Mouse (Mus musculus) CD8-positive naive resting alpha-beta T cell, adult 2 months (primary cell): ENCODE data around the gene Ubash3a.
A peak's percentile ranks its signal among the peaks of the same experiment; 100 is the strongest.
"Not testable (repeated sequence)": the region's sequence is repeated elsewhere in the genome, so short reads cannot be mapped to it uniquely, and the experiment has no call there.

Experiments
- DNase-seq, 2 experiments: peaks; one replicate each; pipeline ENCODE4 v3.0.0; 2022; ENCODE audit warnings: low read depth in 2 of 2, low spot score in 2 of 2

Gene Ubash3a

GRCm38 (mm10) chr17:31259825-31260224, 52.2 kb downstream of the Ubash3a start:
- no peak for DNase-seq

DNA sequence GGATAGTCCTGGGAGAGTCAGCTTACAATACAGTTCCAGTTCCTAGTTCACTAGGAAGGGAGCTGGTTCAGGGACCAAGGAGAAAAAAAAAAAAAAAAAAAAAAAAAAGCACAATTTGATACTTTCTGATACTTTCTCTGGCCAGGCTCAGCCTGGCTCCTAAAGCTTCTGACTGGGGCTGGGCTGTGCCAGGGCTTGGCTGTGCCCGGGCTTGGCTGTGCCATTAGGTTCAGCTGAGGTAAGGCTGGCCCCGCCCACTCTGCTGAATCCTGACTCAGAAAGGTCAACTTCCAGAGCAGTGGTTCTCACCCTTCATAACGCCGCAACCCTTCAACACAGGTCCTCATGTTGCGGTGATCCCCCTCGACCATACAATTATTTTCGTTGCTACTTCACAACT, 52.8 kb downstream of the Ubash3a start:
- DNase-seq = no peak

DNA sequence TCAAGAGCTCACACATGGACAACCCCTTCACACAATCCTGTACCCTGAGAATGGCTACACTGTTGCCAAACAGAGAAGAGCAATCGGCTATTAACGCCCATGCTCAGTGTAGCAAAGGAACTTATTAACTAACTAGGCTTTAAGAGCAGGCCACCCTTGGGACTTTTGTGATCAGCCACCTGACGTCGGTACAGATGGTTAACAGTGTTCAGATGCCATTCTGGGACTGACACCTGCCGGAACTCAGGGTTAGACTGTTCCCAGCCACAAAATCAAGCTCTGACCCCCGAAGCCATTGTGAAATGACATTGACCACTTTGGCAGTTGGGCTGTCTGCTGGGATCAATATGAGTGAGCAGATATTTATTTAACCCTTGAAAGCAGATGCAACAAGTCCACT, 53.7 kb downstream of the Ubash3a start:
- DNase-seq = no peak

- DNase-seq = no peak
These were observed 55.0 kb downstream of the Ubash3a start for GRCm38 (mm10) chr17:31262715-31263114.

DNA sequence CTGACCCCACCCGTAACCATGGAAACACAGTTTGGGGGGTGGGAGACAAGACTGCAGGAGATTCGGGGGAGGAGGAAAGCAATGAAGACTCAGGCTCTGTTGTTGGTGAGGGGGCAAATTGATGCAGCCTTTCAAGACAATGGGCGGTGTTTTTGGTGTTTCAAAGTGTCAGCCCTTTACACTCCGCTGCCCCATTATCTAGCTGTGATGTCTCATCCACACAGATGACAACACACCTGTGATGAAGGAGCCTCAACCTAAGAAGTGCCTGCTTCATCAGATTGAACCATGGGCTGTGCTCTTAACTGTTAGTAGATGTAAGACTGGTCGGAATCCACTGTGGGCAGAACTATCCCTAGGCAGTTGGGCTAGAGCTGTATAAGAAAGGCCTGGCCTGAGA, 56.1 kb downstream of the Ubash3a start:
- no peak for DNase-seq

- DNase-seq = no peak
These were observed 56.7 kb downstream of the Ubash3a start for GRCm38 (mm10) chr17:31264372-31264771.

GRCm38 (mm10) chr17:31265171-31265572, 57.5 kb downstream of the Ubash3a start:
- no peak for DNase-seq

- no peak for DNase-seq
These were observed 58.2 kb downstream of the Ubash3a start for GRCm38 (mm10) chr17:31265831-31266230.

- no peak for DNase-seq
These were observed 58.8 kb downstream of the Ubash3a start for GRCm38 (mm10) chr17:31266321-31266950.

GRCm38 (mm10) chr17:31267138-31267537, 59.5 kb downstream of the Ubash3a start:
- DNase-seq = no peak

GRCm38 (mm10) chr17:31267603-31268002, 59.9 kb downstream of the Ubash3a start:
- no peak for DNase-seq

- DNase-seq = no peak
These were observed 60.3 kb downstream of the Ubash3a start for GRCm38 (mm10) chr17:31268016-31268415.

GRCm38 (mm10) chr17:31269761-31270160, 62.1 kb downstream of the Ubash3a start:
- DNase-seq = no peak

GRCm38 (mm10) chr17:31270246-31270645, 62.6 kb downstream of the Ubash3a start:
- DNase-seq = no peak

GRCm38 (mm10) chr17:31270736-31271135, 63.1 kb downstream of the Ubash3a start:
- DNase-seq = not testable (repeated sequence)

- DNase-seq = no peak
These were observed 63.6 kb downstream of the Ubash3a start for GRCm38 (mm10) chr17:31271136-31271851.

- DNase-seq = no peak
These were observed 64.9 kb downstream of the Ubash3a start for GRCm38 (mm10) chr17:31272416-31273165.

DNA sequence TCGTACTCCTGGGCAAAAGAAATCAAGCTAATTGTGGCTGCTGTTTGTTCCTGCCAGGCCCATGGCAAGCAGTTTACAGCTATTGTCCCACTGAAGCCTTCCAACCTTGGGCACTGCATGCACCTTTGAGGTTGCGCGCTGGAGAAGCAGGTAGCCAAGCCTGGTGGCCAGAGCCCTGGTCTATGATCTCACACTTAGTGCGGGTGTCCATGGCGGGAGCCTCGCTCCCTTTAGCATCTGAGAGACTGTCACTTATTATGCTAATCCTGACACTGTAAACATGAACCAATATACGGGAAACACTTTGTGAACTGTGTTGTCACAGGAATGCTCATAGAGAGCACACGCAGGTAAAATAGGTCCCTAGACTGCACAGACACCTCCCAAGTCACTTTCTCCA, 66.0 kb downstream of the Ubash3a start:
- DNase-seq = no peak

GRCm38 (mm10) chr17:31275181-31275580, 67.5 kb downstream of the Ubash3a start:
- DNase-seq = peak in 1 of 2 experiments; percentile 46

GRCm38 (mm10) chr17:31276207-31276921, 68.7 kb downstream of the Ubash3a start:
- no peak for DNase-seq
